Mouse (Mus musculus) mouse embryonic stem cell (cell line): ENCODE results near the gene Pglyrp2.

Experiments used
- in situ Hi-C, 2 experiments: fragments of 300-500 bp; cut with MboI; formaldehyde crosslinking; loops; 1 replicate in 1 of 2; 3 replicates in 1 of 2; pipeline ENCODE4 v1.14.3; 2019 to 2020; ENCODE audit warnings: low sequenced_read_pairs in 2 of 2, low pct_unique_long_range_greater_than_20kb in 1 of 2, mixed read lengths in 1 of 2; ENCODE audit not compliant: unreplicated experiment in 1 of 2

Pglyrp2 gene

GRCm38 (mm10) chr17:32415417-32416020, 8.4 kb downstream of the Pglyrp2 start:
- in situ Hi-C loops, result no loop called here

- in situ Hi-C loops, result no loop called here
Measured at GRCm38 (mm10) chr17:32411898-32412297, 12.1 kb downstream of the Pglyrp2 start.

- in situ Hi-C loops, result no loop called here
Measured at GRCm38 (mm10) chr17:32403417-32403816, 20.6 kb downstream of the Pglyrp2 start, which contains the start of gene Rasal3. TSS of gene Rasal3 (minus strand) at chr17:32403583.

GRCm38 (mm10) chr17:32402779-32403157, 21.2 kb downstream of the Pglyrp2 start:
- in situ Hi-C loops, result no loop called here

- in situ Hi-C loops, result no loop called here
Measured at GRCm38 (mm10) chr17:32402011-32402778, 21.8 kb downstream of the Pglyrp2 start.

GRCm38 (mm10) chr17:32396266-32396665, 27.7 kb downstream of the Pglyrp2 start:
- in situ Hi-C loops, result no loop called here

GRCm38 (mm10) chr17:32393944-32394343, 30.0 kb downstream of the Pglyrp2 start:
- in situ Hi-C loops, result no loop called here

GRCm38 (mm10) chr17:32389101-32389659, 34.8 kb downstream of the Pglyrp2 start, which contains the start of gene Wiz:
TSS of gene Wiz (minus strand) at chr17:32389439.
- in situ Hi-C loops, result no loop called here

- in situ Hi-C loops, result no loop called here
Measured at GRCm38 (mm10) chr17:32388370-32389100, 35.4 kb downstream of the Pglyrp2 start.

GRCm38 (mm10) chr17:32387986-32388369, 36.0 kb downstream of the Pglyrp2 start:
- in situ Hi-C loops, result no loop called here

GRCm38 (mm10) chr17:32386659-32387432, 37.1 kb downstream of the Pglyrp2 start:
- in situ Hi-C loops, result no loop called here

- in situ Hi-C loops, result no loop called here
Measured at GRCm38 (mm10) chr17:32383661-32384060, 40.3 kb downstream of the Pglyrp2 start.

- in situ Hi-C loops, result no loop called here
Measured at GRCm38 (mm10) chr17:32382576-32382975, 41.4 kb downstream of the Pglyrp2 start.

- in situ Hi-C loops, result no loop called here
Measured at GRCm38 (mm10) chr17:32378786-32379185, 45.2 kb downstream of the Pglyrp2 start.

GRCm38 (mm10) chr17:32377137-32377536, 46.8 kb downstream of the Pglyrp2 start:
- in situ Hi-C loops, result no loop called here

- in situ Hi-C loops, result no loop called here
Measured at GRCm38 (mm10) chr17:32376475-32376874, 47.5 kb downstream of the Pglyrp2 start.

GRCm38 (mm10) chr17:32368991-32369578, 54.9 kb downstream of the Pglyrp2 start:
- in situ Hi-C loops, result no loop called here

- in situ Hi-C loops, result no loop called here
Measured at GRCm38 (mm10) chr17:32367706-32368105, 56.3 kb downstream of the Pglyrp2 start.
